In the genomic region with DNA sequence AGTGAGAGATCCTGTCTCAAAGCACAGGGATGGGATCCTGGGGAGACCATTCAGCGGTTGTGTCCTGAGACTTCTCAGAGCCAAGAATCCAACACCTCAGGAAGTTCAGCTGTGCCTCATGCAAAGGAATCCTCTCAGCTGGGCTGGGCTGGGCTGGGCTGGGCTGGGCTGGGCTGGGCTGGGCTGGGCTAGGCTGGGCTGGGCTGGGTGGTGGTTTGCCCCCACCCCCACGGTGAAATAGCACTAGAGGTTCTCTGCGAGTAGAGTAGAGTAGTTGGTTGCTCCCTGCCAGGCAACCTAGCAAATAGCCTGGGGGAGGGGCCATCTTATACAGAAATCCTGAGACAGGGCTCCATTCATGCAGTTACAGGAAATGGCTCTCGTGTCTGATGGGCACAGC, we compare ENCODE assay signal across 23 mouse cellular contexts.
DNase-seq lines count a peak whose midpoint lies in the region; ATAC-seq lines count a peak whose summit lies in the region.
"Had no signal": no experiment of that assay in that cellular context is flagged by ENCODE, and none has a peak within 500 bp of the region (broad histone marks: within the 10 kb centered on the region; RNA-seq: fewer than 3 reads in every experiment).

No protein-coding gene starts in this region.

- H3K4me3 ChIP-seq in kidney, embryonic 15.5 days (replicated peaks), result no peak overlapping the region
- H3K4me3 ChIP-seq in lung, embryonic 16.5 days (ENCODE audit: low read length), result no peak overlapping the region
- no peak overlapping the region for H3K4me3 ChIP-seq in stomach, embryonic 16.5 days (replicated peaks; ENCODE audit: low read length)
- H3K4me3 ChIP-seq: embryonic facial prominence, embryonic 15.5 days; forebrain, embryonic 10.5 days; heart, embryonic 10.5 days; hindbrain, embryonic 10.5 days; layer of hippocampus, adult 2 months; neural tube, embryonic 15.5 days had no signal

- peaks cover 26% of the 10 kb centered on the region for H3K4me1 ChIP-seq in kidney, embryonic 15.5 days
- peaks cover 7% of the 10 kb centered on the region; the same call in 1 of the 2 replicates for H3K4me1 ChIP-seq in lung, embryonic 16.5 days (replicated peaks; ENCODE audit: control insufficient read depth, insufficient read depth, low read length)
- H3K4me1 ChIP-seq in stomach, embryonic 16.5 days (ENCODE audit: control insufficient read depth, insufficient read depth, low read length), result peaks cover 4% of the 10 kb centered on the region
- H3K4me1 ChIP-seq: embryonic facial prominence, embryonic 15.5 days had no signal

- H3K9ac ChIP-seq in kidney, embryonic 15.5 days, result no peak overlapping the region
- no peak overlapping the region for H3K9ac ChIP-seq in lung, embryonic 16.5 days (ENCODE audit: low read length)
- no peak overlapping the region for H3K9ac ChIP-seq in stomach, embryonic 16.5 days (ENCODE audit: low read length)
- H3K9ac ChIP-seq: embryonic facial prominence, embryonic 15.5 days; liver, embryonic 14.5 days; neural tube, embryonic 15.5 days had no signal

- no peak overlapping the region for H3K4me2 ChIP-seq in kidney, embryonic 15.5 days
- H3K4me2 ChIP-seq in lung, embryonic 16.5 days (ENCODE audit: low read depth, low read length), result no peak overlapping the region
- H3K4me2 ChIP-seq in stomach, embryonic 16.5 days (ENCODE audit: low read depth, low read length), result no peak overlapping the region
- H3K4me2 ChIP-seq: embryonic facial prominence, embryonic 15.5 days; neural tube, embryonic 15.5 days had no signal

- no peaks in the 10 kb centered on the region for H3K27me3 ChIP-seq in kidney, embryonic 15.5 days
- no peaks in the 10 kb centered on the region for H3K27me3 ChIP-seq in lung, embryonic 16.5 days (ENCODE audit: control insufficient read depth, insufficient read depth, low read depth, low read length)
- H3K27me3 ChIP-seq in stomach, embryonic 16.5 days (ENCODE audit: control insufficient read depth, insufficient read depth, low read length), result no peaks in the 10 kb centered on the region
- H3K27me3 ChIP-seq: embryonic facial prominence, embryonic 15.5 days; neural tube, embryonic 15.5 days had no signal

- no peaks in the 10 kb centered on the region for H3K36me3 ChIP-seq in kidney, embryonic 15.5 days
- H3K36me3 ChIP-seq in lung, embryonic 16.5 days (ENCODE audit: control insufficient read depth, insufficient read depth, low read length), result no peaks in the 10 kb centered on the region
- H3K36me3 ChIP-seq in stomach, embryonic 16.5 days (ENCODE audit: control insufficient read depth, insufficient read depth, low read length), result no peaks in the 10 kb centered on the region
- H3K36me3 ChIP-seq: embryonic facial prominence, embryonic 15.5 days; forebrain, embryonic 10.5 days; heart, embryonic 10.5 days; hindbrain, embryonic 10.5 days; neural tube, embryonic 15.5 days had no signal

- no peak for DNase-seq in kidney, postnatal 25 days
- DNase-seq in lung, postnatal 25 days (ENCODE audit: low spot score), result no peak
- DNase-seq in ZHBTc4 (ENCODE audit: low read depth, low spot score), result peak; percentile 80
- DNase-seq in right cerebral cortex, postnatal 25 days, result no peak
- DNase-seq: adrenal gland, postnatal 14 days; cerebellum, adult 11 months; cerebellum, postnatal 25 days; embryo, embryonic 11 days; kidney, adult 9 months; midbrain, embryonic 14.5 days; thymus, adult 2 months had no signal

- H3K27ac ChIP-seq in kidney, embryonic 15.5 days, result no peak overlapping the region
- H3K27ac ChIP-seq in lung, embryonic 16.5 days (ENCODE audit: low read length), result no peak overlapping the region
- H3K27ac ChIP-seq in stomach, embryonic 16.5 days (ENCODE audit: low read length), result no peak overlapping the region
- H3K27ac ChIP-seq: embryonic facial prominence, embryonic 15.5 days; forebrain, embryonic 10.5 days; heart, embryonic 10.5 days; hindbrain, embryonic 10.5 days; hindbrain, postnatal 0 days; layer of hippocampus, adult 2 months; liver, embryonic 14.5 days; neural tube, embryonic 15.5 days had no signal

- H3K9me3 ChIP-seq in kidney, embryonic 15.5 days (replicated peaks), result no peaks in the 10 kb centered on the region
- no peaks in the 10 kb centered on the region for H3K9me3 ChIP-seq in lung, embryonic 16.5 days (ENCODE audit: control insufficient read depth, low read length)
- H3K9me3 ChIP-seq in stomach, embryonic 16.5 days (replicated peaks; ENCODE audit: control insufficient read depth, low read length), result no peaks in the 10 kb centered on the region
- H3K9me3 ChIP-seq: embryonic facial prominence, embryonic 15.5 days; forebrain, embryonic 10.5 days; heart, embryonic 10.5 days; hindbrain, embryonic 10.5 days; neural tube, embryonic 15.5 days had no signal

- 17% methylated on average over 4 of the region's 4 CpGs for WGBS in kidney, embryonic 15.5 days
- 13% methylated on average over 4 of the region's 4 CpGs for WGBS in lung, embryonic 16.5 days
- 22% methylated on average over 4 of the region's 4 CpGs for WGBS in stomach, embryonic 16.5 days

- ATAC-seq in kidney, embryonic 15.5 days (replicated peaks; ENCODE audit: low FRiP score), result peak; percentile 22; the same call in 1 of the 2 replicates
- peak; percentile 75 for ATAC-seq in lung, embryonic 16.5 days (ENCODE audit: low read depth)
- peak; percentile 40; the same call in 1 of the 2 replicates for ATAC-seq in stomach, embryonic 16.5 days (ENCODE audit: insufficient read depth, low FRiP score)
- ATAC-seq in megakaryocyte, adult 5-6 weeks (ENCODE audit: poor library complexity, severe bottlenecking), result no peak
- ATAC-seq: hindbrain, postnatal 0 days had no signal
